Mouse (Mus musculus) spleen, adult 2 months (tissue): Measurements from ENCODE around the gene Ube2g2. TPM values are rescaled to one million over a fixed set of nuclear protein-coding genes. Genes with fewer than 3 reads are reported as not detected.

Experiments used
- DNase-seq, 2 experiments: peaks; one replicate each; pipeline versions ENCODE4 v3.0.0 to v3.0.0-alpha.2; 2012 to 2021; ENCODE audit warnings: low spot score in 2 of 2, low read depth in 1 of 2
- H3K27ac ChIP-seq: fragments of 200-500 bp; 2 replicates; pipeline ENCODE4 v1.5.1; 2012; ENCODE audit warnings: low read length, inconsistent platforms; ENCODE audit not compliant: insufficient read depth
- H3K27me3 ChIP-seq: fragments of 200-500 bp; 2 replicates; pipeline ENCODE4 v1.6.1; 2012; ENCODE audit warnings: mild to moderate bottlenecking, moderate library complexity, low read length, inconsistent platforms; ENCODE audit not compliant: control insufficient read depth, insufficient read depth
- H3K36me3 ChIP-seq: fragments of 200-500 bp; 2 replicates; pipeline ENCODE4 v1.6.1; 2012; ENCODE audit warnings: mild to moderate bottlenecking, low read length, inconsistent platforms; ENCODE audit not compliant: control insufficient read depth, insufficient read depth
- H3K4me1 ChIP-seq: fragments of 200-500 bp; 2 replicates; pipeline ENCODE4 v1.6.1; 2011; ENCODE audit warnings: inconsistent platforms; ENCODE audit not compliant: control insufficient read depth, insufficient read depth, insufficient read length
- H3K4me3 ChIP-seq: fragments of 200-500 bp; 2 replicates; pipeline ENCODE4 v1.5.1; 2011; ENCODE audit warnings: mild to moderate bottlenecking, inconsistent platforms; ENCODE audit not compliant: insufficient read depth, insufficient read length; ENCODE audit errors: extremely low read depth
- CTCF ChIP-seq: fragments of 200-500 bp; IDR thresholded peaks from 2 replicates; pipeline ENCODE4 v1.5.1; 2011; ENCODE audit warnings: mild to moderate bottlenecking, inconsistent platforms; ENCODE audit not compliant: insufficient read depth, insufficient read length, insufficient replicate concordance; ENCODE audit errors: extremely low read depth
- POLR2A ChIP-seq: fragments of 200-500 bp; IDR thresholded peaks from 2 replicates; pipeline ENCODE4 v1.6.1; 2011; ENCODE audit warnings: low read depth, low read length, inconsistent platforms
- WGBS: fragments of 180-500 bp; shearing (Covaris S2); methylation state at CpG from one replicate; pipeline ENCODE4 v1.1.7; 2018; 5-methylcytosine and 5-hydroxymethylcytosine counted together
- polyA plus RNA-seq: library from polyadenylated mRNA; depleted of rRNA; stranded (reverse); fragments of >200 nt; gene quantifications from 2 replicates; pipeline ENCODE4 v1.2.3, GENCODE M21; 2012

Ube2g2 gene
- polyA plus RNA-seq, 1 experiment, result 31.4 TPM

DNA sequence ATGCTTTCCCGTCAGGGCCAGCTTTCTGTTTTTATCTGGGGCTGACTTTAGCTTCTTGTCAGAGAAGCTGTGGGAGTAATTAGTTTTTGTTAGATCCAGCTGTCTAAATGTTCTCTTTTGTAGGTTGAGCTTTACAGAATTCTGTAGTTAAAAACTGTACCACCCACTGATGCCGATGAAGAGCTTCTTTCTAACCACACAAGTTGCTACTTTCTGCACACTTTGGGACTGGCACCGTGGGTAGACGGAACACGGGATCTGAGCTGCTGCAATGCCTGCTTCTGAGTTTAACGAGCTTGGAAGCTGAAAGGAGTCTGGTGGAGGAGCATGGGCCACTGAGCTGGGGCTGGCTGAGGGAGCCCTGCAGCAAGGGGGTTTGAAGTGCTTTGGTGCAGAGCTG lies 30.5 kb upstream of the Ube2g2 start:
- H3K4me3 ChIP-seq, result no peak overlapping the region
- H3K27ac ChIP-seq, result no peak overlapping the region
- no peaks in the 10 kb centered on the region for H3K4me1 ChIP-seq
- H3K36me3 ChIP-seq, result peaks cover 29% of the 10 kb centered on the region
- DNase-seq, result no peak
- 86% methylated on average over 6 of the region's 6 CpGs for WGBS
- TF ChIP-seq POLR2A, result no peak
- no peak for TF ChIP-seq CTCF
- no peaks in the 10 kb centered on the region for H3K27me3 ChIP-seq

DNA sequence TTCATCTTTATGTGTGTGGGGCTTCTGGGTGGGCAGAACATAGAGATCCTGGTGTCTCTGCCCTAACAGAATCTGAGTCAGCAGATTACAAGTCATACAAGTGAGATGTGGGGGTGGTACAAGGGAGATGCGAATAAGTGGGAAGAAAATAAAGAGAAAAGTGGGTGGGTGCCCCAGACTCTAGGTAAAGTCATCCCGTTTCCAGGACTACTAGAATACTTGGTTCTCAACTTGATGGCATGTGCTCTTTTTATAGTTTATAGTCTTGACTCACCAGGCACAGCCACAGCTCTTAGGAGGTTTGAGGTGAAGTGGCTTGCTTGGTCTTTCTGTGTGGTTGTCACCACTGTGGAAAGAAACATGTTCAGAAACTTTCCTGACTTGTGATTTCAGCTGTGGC lies 26.0 kb upstream of the Ube2g2 start:
- Histone ChIP-seq H3K4me3 (no peak overlapping the region), H3K36me3 (peaks cover 35% of the 10 kb centered on the region), H3K27ac (no peak overlapping the region), H3K27me3 (no peaks in the 10 kb centered on the region), H3K4me1 (no peaks in the 10 kb centered on the region)
- no peak for DNase-seq
- TF ChIP-seq CTCF (no peak), POLR2A (no peak)
- 86% methylated on average over 2 of the region's 2 CpGs for WGBS

DNA sequence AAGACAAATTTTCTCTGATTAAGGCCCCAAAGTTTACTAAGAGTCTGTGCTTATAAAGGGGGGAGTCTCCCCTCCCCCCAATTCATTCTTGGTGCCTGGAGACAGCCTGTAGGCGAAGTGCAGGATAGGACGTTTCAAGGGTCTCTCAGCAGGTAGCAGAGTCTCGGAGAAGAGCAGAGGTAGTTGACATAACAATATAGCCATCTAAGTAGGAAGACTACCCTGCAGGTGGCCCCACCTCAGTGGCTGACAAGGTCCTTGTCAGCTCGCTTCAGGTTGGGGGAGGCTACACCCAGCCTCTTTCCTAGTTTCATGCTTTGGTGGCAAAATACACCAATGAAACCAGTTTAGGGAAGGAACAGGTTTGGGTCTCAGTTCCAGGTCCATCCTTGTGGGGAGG lies 19.1 kb upstream of the Ube2g2 start:
- TF ChIP-seq CTCF, result no peak
- no peak for TF ChIP-seq POLR2A
- DNase-seq, result no peak
- Histone ChIP-seq H3K36me3 (peaks cover 2% of the 10 kb centered on the region; the same call in 1 of the 2 replicates), H3K27me3 (no peaks in the 10 kb centered on the region), H3K4me1 (peaks cover 6% of the 10 kb centered on the region), H3K4me3 (no peak overlapping the region), H3K27ac (no peak overlapping the region)
- WGBS, result 89% methylated on average over 4 of the region's 4 CpGs

DNA sequence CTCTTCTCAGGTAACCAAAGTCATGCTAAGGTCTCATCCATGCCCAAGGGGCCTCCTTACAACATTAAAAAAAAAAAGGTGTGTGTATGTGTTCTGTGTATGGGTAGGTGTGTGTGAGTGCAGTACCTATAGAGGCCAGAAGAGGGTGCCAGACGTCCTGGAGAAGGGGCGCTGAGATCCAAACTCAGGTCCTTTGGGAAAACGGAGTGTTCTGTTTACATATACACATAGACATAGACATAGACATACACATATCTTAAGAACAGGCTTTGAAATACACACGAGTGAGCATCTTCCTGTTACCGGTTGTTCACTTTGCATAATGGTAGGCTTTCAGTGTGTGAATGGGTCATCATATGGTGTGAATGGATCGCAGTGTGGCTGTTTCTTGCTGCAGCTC lies 18.0 kb upstream of the Ube2g2 start:
- TF ChIP-seq POLR2A (no peak), CTCF (no peak)
- no peak for DNase-seq
- H3K4me1 ChIP-seq, result peaks cover 6% of the 10 kb centered on the region
- no peak overlapping the region for H3K4me3 ChIP-seq
- no peaks in the 10 kb centered on the region for H3K36me3 ChIP-seq
- no peaks in the 10 kb centered on the region for H3K27me3 ChIP-seq
- 93% methylated on average over 6 of the region's 6 CpGs for WGBS
- H3K27ac ChIP-seq, result no peak overlapping the region

DNA sequence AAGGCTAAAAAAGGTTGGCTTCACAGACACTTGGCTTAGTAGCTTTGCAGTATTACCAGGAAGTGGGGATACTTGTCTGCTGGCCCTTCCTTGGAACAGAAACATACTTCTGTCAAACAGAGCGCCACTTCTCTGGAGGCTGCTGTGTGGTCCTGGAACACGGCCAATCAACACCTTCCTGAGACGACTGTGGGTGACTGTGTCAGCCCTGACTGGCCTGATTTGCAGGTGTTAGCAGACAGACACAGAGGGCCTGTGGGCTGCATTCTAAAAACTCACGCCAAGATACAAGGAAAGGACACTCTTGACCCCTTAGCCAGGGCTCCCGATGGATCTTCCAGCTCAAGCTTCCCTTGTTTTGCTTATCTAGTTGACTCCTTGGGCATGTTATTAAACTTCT lies 17.1 kb upstream of the Ube2g2 start:
- peaks cover 2% of the 10 kb centered on the region for H3K36me3 ChIP-seq
- no peak overlapping the region for H3K4me3 ChIP-seq
- DNase-seq, result no peak
- peaks cover 6% of the 10 kb centered on the region for H3K4me1 ChIP-seq
- H3K27ac ChIP-seq, result 0 out of 2 replicates have a peak overlapping the region, but pooled peaks have one; percentile 98
- no peaks in the 10 kb centered on the region for H3K27me3 ChIP-seq
- TF ChIP-seq POLR2A (no peak), CTCF (no peak)
- 58% methylated on average over 5 of the region's 5 CpGs for WGBS

DNA sequence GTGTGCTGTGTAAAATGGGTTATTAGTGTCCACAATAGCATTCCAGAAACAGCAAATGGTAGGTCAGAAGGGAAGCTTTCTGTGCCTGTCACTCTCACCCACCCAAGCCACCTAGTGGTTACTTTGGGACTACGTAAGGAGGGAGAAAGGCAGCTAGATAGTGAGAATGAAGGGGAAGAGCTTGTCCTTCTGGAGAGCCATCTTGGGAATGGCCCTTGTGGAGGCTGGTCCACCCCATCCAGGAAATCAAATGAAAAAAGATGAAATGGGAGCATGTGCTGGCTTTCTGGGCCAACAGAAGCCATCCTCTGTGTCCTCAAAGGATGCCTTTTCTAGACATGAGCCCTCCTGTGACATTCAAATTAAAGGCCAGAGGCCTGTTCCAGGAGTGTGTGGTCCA lies 16.7 kb upstream of the Ube2g2 start:
- Histone ChIP-seq H3K36me3 (peaks cover 3% of the 10 kb centered on the region), H3K27ac (peak overlapping the region; percentile 98), H3K27me3 (no peaks in the 10 kb centered on the region), H3K4me3 (peak overlapping the region; percentile 85; the same call in 1 of the 2 replicates), H3K4me1 (peaks cover 6% of the 10 kb centered on the region)
- TF ChIP-seq POLR2A, result no peak
- no peak for TF ChIP-seq CTCF
- WGBS, result 16% methylated on average over 1 of the region's 1 CpGs
- DNase-seq, result peak in 1 of 2 experiments; percentile 49

DNA sequence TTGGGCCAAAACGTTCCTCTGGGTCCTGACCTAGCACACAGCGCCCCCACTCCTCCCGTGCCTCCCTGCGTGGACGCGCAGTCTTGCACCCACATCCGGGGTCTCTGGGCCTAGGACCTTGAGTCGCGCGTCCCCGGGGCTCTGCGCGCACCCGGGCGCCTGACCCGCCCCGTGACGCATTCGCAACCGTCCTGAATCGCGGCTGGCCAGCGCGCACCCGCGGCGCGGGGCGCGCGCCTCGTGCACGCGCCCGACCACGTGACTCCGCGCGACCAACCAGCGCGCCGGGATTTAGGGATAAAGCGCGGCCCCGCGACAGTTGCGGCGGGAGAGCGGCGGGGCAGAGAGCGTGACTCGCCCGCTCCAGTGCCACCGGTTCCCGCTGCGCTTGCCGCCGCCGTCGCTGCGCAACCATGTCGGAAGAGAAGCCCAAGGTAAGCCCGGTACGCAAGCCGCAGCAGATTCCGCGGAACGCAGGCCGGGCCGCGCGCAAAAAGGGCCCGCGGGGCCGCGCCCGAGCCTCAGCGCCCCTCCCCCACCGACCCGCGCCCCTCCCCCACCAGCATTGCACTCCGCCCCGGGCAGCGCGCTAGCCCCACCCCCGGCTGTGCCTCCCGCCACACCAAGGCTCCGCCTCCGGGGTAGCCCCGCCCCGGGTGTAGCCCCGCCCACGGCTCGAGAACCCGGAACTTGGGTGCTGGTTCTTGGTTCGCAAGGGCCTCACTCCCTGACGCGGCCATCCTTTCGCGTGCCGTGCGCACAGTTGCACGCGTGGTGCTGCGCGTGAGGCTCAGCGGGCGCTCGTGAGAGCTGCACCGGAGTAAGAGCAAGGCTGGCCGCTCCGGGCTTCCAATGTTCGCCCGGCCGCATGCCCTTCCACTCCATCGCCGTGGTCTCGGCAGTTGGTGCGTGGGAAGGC lies 15.9 kb upstream of the Ube2g2 start, which contains the start of the genes Sumo3 and Gm49325:
TSS of gene Sumo3 (plus strand) at position 190 of the 919 bp plus-strand sequence.
TSS of gene Gm49325 (plus strand) at position 290 of the 919 bp plus-strand sequence.
- H3K27ac ChIP-seq, result peak within 1 kb of the TSS; percentile 98
- TF ChIP-seq CTCF, result no peak
- peak; percentile 98 for TF ChIP-seq POLR2A
- peaks cover 9% of the 10 kb centered on the region for H3K36me3 ChIP-seq
- no peaks in the 10 kb centered on the region for H3K27me3 ChIP-seq
- under 1% methylated on average over 113 of the region's 119 CpGs for WGBS
- peaks cover 6% of the 10 kb centered on the region for H3K4me1 ChIP-seq
- peak within 1 kb of the TSS; percentile 85 for H3K4me3 ChIP-seq
- peak; percentile 87 to 99 for DNase-seq
